Mouse (Mus musculus): ENCODE data around the gene Irgq. TPM values are rescaled to one million over a fixed set of nuclear protein-coding genes. Genes with fewer than 3 reads are reported as not detected.
A peak's percentile ranks its signal among the peaks of the same experiment; 100 is the strongest.
"Not testable (repeated sequence)": the region's sequence is repeated elsewhere in the genome, so short reads cannot be mapped to it uniquely, and the experiment has no call there.

Irgq gene
- 22.1 and 24.5 TPM in 2 replicates for total RNA-seq (2014; rRNA removed; ENCODE audit: low replicate concordance)
- polyA plus RNA-seq (2015; fragmentation: Nextera tagmentation; extraction: Ambion mirVana): 4.5 and 4.8 TPM in 2 replicates

DNA sequence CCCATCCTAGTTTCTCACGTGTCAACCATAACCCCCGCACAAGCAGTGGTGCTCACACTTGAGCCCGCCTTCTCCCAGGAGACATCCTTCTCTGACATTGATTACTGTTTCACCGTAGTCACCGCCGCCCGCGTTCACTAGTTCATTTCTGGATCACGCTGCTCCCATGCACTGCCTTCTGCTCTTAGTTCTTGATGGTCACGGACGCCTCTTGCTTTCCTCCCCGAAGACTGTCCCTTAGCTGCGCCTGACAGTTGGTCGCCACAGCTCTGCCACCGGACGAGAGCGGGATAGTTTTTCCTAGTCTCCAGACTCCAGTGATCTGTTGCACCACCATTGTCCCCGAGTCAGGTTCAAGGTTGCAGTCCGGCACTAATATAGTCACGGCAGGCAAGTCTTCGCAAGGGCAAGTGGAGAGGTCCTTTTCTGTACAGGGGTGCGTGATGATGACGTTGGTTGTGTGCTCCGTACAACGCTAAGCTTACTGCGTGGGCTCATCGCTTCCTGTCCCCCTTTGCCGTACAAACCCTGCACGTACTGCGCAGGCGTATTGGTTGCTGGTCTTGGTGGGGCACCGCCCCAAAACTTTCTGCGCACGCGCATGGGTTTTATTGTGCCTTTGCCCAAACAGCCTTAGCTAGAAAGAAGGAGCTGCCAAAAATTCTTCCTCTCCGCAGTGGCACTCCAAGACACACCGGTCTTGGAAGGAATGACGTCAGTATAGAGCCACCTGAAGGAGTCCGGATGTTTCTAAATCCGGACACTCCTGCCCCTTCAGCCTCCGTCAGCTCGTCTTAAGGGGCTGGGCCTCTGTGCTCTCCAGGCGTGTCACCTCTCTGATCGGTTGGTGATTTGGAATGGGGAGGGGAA, at the start of gene Irgq:
Gene Irgq, plus strand, starts transcription at position 628 of the 870 bp plus-strand sequence.
- DNase-seq (ENCODE audit: low spot score) (peak; percentile 99), ATAC-seq (ENCODE audit: insufficient read depth, low read depth) (peak; percentile 94)
- Histone ChIP-seq H3K4me2 (ENCODE audit: low read depth, low read length) (peak within 1 kb of the TSS; percentile 95), H3K27me3 (ENCODE audit: control insufficient read depth, insufficient read depth, low read length) (no peaks in the 10 kb centered on the region), H3K9me3 (replicated peaks; ENCODE audit: control insufficient read depth, low read length) (no peaks in the 10 kb centered on the region), H3K9ac (replicated peaks; ENCODE audit: low read depth, low read length) (peak within 1 kb of the TSS; percentile 79), H3K4me1 (ENCODE audit: control insufficient read depth, insufficient read depth) (peaks cover 10% of the 10 kb centered on the region), H3K4me3 (ENCODE audit: low read depth, low read length) (peak within 1 kb of the TSS; percentile 71), H3K36me3 (replicated peaks; ENCODE audit: control insufficient read depth, insufficient read depth, low read length) (peaks cover 24% of the 10 kb centered on the region), H3K27ac (ENCODE audit: low read depth) (peak within 1 kb of the TSS; percentile 96)
- under 1% methylated on average over 44 of the region's 44 CpGs for WGBS
- TF ChIP-seq EP300 (IDR thresholded peaks at IDR 0.05; ENCODE audit: low read depth) (0 out of 2 replicates have a peak, but pooled peaks have one; percentile 74), CTCF (IDR thresholded peaks at IDR 0.05; ENCODE audit: low read depth) (no peak)

DNA sequence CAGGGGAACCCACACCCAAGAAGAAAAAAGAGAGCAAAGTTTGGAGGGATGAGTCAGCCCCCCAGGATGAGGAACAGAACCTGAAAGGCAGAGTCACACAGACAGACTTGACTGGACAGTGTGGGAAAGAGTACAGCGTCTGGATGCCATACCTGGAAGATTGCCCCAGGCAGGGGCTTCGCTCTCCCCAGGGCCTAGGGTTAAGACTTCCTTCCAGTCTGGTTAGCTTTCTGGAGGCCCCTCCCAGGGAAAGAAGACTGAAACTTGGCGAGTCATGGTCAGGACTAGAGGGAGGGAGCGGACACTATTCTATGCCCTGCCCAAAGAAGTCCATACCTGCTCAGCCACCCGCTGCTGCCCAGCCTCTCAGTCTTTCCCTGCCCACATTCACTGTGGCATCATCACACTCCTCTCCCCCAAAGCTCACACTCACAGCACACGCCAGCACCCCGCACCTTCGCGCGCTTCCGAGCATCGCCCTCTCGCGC, 49.5 kb upstream of the Irgq start:
- 15% methylated on average over 14 of the region's 14 CpGs for WGBS
- TF ChIP-seq CTCF (IDR thresholded peaks at IDR 0.05; ENCODE audit: low read depth) (no peak), EP300 (IDR thresholded peaks at IDR 0.05; ENCODE audit: low read depth) (no peak)
- DNase-seq (ENCODE audit: low spot score): no peak
- H3K36me3 ChIP-seq (replicated peaks; ENCODE audit: control insufficient read depth, insufficient read depth, low read length): no peaks in the 10 kb centered on the region
- H3K4me3 ChIP-seq (ENCODE audit: low read depth, low read length): peak overlapping the region; percentile 62
- no peak overlapping the region for H3K9ac ChIP-seq (replicated peaks; ENCODE audit: low read depth, low read length)
- no peak for ATAC-seq (ENCODE audit: insufficient read depth, low read depth)
- peaks cover 6% of the 10 kb centered on the region; the same call in 1 of the 2 replicates for H3K4me1 ChIP-seq (ENCODE audit: control insufficient read depth, insufficient read depth)
- H3K27me3 ChIP-seq (ENCODE audit: control insufficient read depth, insufficient read depth, low read length): peaks cover 35% of the 10 kb centered on the region
- H3K27ac ChIP-seq (ENCODE audit: low read depth): no peak overlapping the region
- H3K9me3 ChIP-seq (replicated peaks; ENCODE audit: control insufficient read depth, low read length): no peaks in the 10 kb centered on the region
- peak overlapping the region; percentile 88 for H3K4me2 ChIP-seq (ENCODE audit: low read depth, low read length)

DNA sequence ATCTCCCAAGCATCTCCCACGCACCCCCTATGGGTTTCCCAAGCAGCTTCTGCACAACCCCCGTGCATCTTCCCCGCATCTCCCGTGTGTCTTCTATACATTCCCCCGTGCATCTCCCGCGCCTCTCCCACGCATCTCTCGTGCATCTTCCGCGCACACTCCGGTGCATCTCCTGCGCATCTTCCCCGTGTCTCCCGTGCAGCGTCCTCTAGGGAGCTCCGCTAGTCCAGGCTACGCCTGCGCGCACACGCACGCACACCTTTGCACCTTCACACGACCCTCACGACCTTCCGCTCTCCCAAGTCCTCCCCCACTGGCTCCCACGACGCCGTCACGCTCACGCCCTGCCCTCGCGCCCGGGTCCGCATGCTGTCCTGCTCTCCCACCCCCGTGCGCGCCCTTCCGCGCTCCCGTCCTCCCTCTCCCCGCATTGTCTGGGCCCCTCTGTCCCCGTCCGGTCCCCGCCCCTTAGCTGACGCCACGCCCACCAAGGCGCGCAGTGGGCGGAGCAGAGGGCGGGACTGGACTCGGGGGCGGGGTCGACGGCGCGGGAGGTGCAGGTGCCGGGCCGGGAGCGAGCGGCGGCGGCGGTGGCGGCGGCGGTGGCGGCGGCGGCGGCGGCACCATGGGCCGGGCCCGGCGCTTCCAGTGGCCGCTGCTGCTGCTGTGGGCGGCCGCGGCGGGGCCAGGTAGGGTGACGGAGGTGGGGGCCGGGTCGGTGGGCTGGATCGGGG, 48.8 kb upstream of the Irgq start, which contains the start of gene Cadm4:
Gene Cadm4, plus strand, starts transcription at position 550 of the 734 bp plus-strand sequence.
- Histone ChIP-seq H3K27me3 (ENCODE audit: control insufficient read depth, insufficient read depth, low read length) (peaks cover 35% of the 10 kb centered on the region), H3K4me1 (ENCODE audit: control insufficient read depth, insufficient read depth) (peaks cover 6% of the 10 kb centered on the region; the same call in 1 of the 2 replicates), H3K27ac (ENCODE audit: low read depth) (no peak within 1 kb of the TSS), H3K4me2 (ENCODE audit: low read depth, low read length) (peak within 1 kb of the TSS; percentile 88), H3K4me3 (ENCODE audit: low read depth, low read length) (peak within 1 kb of the TSS; percentile 62), H3K9me3 (replicated peaks; ENCODE audit: control insufficient read depth, low read length) (no peaks in the 10 kb centered on the region), H3K9ac (replicated peaks; ENCODE audit: low read depth, low read length) (peak within 1 kb of the TSS; percentile 64), H3K36me3 (replicated peaks; ENCODE audit: control insufficient read depth, insufficient read depth, low read length) (no peaks in the 10 kb centered on the region)
- ATAC-seq (ENCODE audit: insufficient read depth, low read depth) (peak; percentile 88), DNase-seq (ENCODE audit: low spot score) (peak; percentile 45)
- 1% methylated on average over 69 of the region's 83 CpGs for WGBS
- TF ChIP-seq CTCF (IDR thresholded peaks at IDR 0.05; ENCODE audit: low read depth): no peak
- no peak for TF ChIP-seq EP300 (IDR thresholded peaks at IDR 0.05; ENCODE audit: low read depth)

- H3K9ac ChIP-seq (replicated peaks; ENCODE audit: low read depth, low read length): peak overlapping the region; percentile 64
- TF ChIP-seq CTCF (IDR thresholded peaks at IDR 0.05; ENCODE audit: low read depth): no peak
- no peak for TF ChIP-seq EP300 (IDR thresholded peaks at IDR 0.05; ENCODE audit: low read depth)
- WGBS: 3% methylated on average over 22 of the region's 38 CpGs
- peaks cover 6% of the 10 kb centered on the region; the same call in 1 of the 2 replicates for H3K4me1 ChIP-seq (ENCODE audit: control insufficient read depth, insufficient read depth)
- ATAC-seq (ENCODE audit: insufficient read depth, low read depth) (no peak), DNase-seq (ENCODE audit: low spot score) (no peak)
- peak overlapping the region; percentile 88 for H3K4me2 ChIP-seq (ENCODE audit: low read depth, low read length)
- no peak overlapping the region for H3K27ac ChIP-seq (ENCODE audit: low read depth)
- no peaks in the 10 kb centered on the region for H3K9me3 ChIP-seq (replicated peaks; ENCODE audit: control insufficient read depth, low read length)
- peak overlapping the region; percentile 62 for H3K4me3 ChIP-seq (ENCODE audit: low read depth, low read length)
- peaks cover 35% of the 10 kb centered on the region for H3K27me3 ChIP-seq (ENCODE audit: control insufficient read depth, insufficient read depth, low read length)
- no peaks in the 10 kb centered on the region for H3K36me3 ChIP-seq (replicated peaks; ENCODE audit: control insufficient read depth, insufficient read depth, low read length)
Measured at GRCm38 (mm10) chr7:24482208-24483020, 48.1 kb upstream of the Irgq start.

GRCm38 (mm10) chr7:24483291-24483690, 47.2 kb upstream of the Irgq start:
- ATAC-seq (ENCODE audit: insufficient read depth, low read depth); H3K9me3 ChIP-seq (replicated peaks; ENCODE audit: control insufficient read depth, low read length); H3K4me2 ChIP-seq (ENCODE audit: low read depth, low read length); H3K4me3 ChIP-seq (ENCODE audit: low read depth, low read length); DNase-seq (ENCODE audit: low spot score); H3K36me3 ChIP-seq (replicated peaks; ENCODE audit: control insufficient read depth, insufficient read depth, low read length); H3K9ac ChIP-seq (replicated peaks; ENCODE audit: low read depth, low read length); H3K4me1 ChIP-seq (ENCODE audit: control insufficient read depth, insufficient read depth); H3K27ac ChIP-seq (ENCODE audit: low read depth): not testable (repeated sequence)
- peaks cover 35% of the 10 kb centered on the region for H3K27me3 ChIP-seq (ENCODE audit: control insufficient read depth, insufficient read depth, low read length)
- WGBS: 54% methylated on average over 6 of the region's 6 CpGs

Measured in heart, postnatal 0 days (tissue).